16 mouse cellular contexts compared by ENCODE assay signal in genomic region chr5:79680321-79680720, GRCm38 (mm10).
"Had no signal": no experiment of that assay in that cellular context is flagged by ENCODE, and none has a peak within 500 bp of the region (broad histone marks: within the 10 kb centered on the region; RNA-seq: fewer than 3 reads in every experiment).

No protein-coding gene starts in this region.

- H3K9me3 ChIP-seq: neural tube, embryonic 13.5 days; neural tube, embryonic 15.5 days; stomach, embryonic 15.5 days had no signal

- H3K4me2 ChIP-seq: neural tube, embryonic 13.5 days; neural tube, embryonic 15.5 days; stomach, embryonic 15.5 days had no signal

- DNase-seq: retina, postnatal 1 day; right cerebral cortex, adult 18-20 months; right cerebral cortex, postnatal 14 days; right cerebral cortex, postnatal 25 days; right cerebral cortex, postnatal 4 days; spleen, adult 18-20 months; thymus, adult 18-20 months; thymus, adult 2 months; thymus, postnatal 14 days; thymus, postnatal 25 days; thymus, postnatal 36 days; thymus, postnatal 4 days had no signal

- H3K9ac ChIP-seq: neural tube, embryonic 13.5 days; neural tube, embryonic 15.5 days; stomach, embryonic 15.5 days had no signal

- H3K27ac ChIP-seq: neural tube, embryonic 13.5 days; neural tube, embryonic 15.5 days; stomach, embryonic 15.5 days; stomach, postnatal 0 days had no signal

- H3K4me1 ChIP-seq: neural tube, embryonic 13.5 days; neural tube, embryonic 15.5 days; stomach, embryonic 15.5 days had no signal

- H3K27me3 ChIP-seq: neural tube, embryonic 13.5 days; neural tube, embryonic 15.5 days; stomach, embryonic 15.5 days had no signal

- H3K36me3 ChIP-seq: neural tube, embryonic 13.5 days; neural tube, embryonic 15.5 days; stomach, embryonic 15.5 days had no signal

- H3K4me3 ChIP-seq: neural tube, embryonic 13.5 days; neural tube, embryonic 15.5 days; stomach, embryonic 15.5 days had no signal
